Mouse (Mus musculus) hindbrain, embryonic 10.5 days (tissue): ENCODE data around the gene Kiss1r. TPM values are rescaled to one million over a fixed set of nuclear protein-coding genes. Genes with fewer than 3 reads are reported as not detected.

Experiments used
- DNase-seq: peaks from one replicate; pipeline ENCODE4 v3.0.0-alpha.2; 2017; ENCODE audit warnings: low spot score
- H3K27ac ChIP-seq: fragments of 300-500 bp; sonication (generic); 2 replicates; pipeline ENCODE4 v1.5.1; 2016; ENCODE audit warnings: mild to moderate bottlenecking, moderate library complexity
- H3K27me3 ChIP-seq: fragments of 300-500 bp; sonication (generic); 2 replicates; pipeline ENCODE4 v1.6.1; 2016; ENCODE audit warnings: mild to moderate bottlenecking; ENCODE audit not compliant: poor library complexity, insufficient read depth, severe bottlenecking
- H3K36me3 ChIP-seq: fragments of 300-500 bp; sonication (generic); 2 replicates; pipeline ENCODE4 v1.6.1; 2016; ENCODE audit warnings: mild to moderate bottlenecking, moderate library complexity
- H3K4me1 ChIP-seq: fragments of 300-500 bp; sonication (generic); replicated peaks from 2 replicates; pipeline ENCODE4 v1.6.1; 2016; ENCODE audit warnings: mild to moderate bottlenecking
- H3K4me3 ChIP-seq: fragments of 300-500 bp; sonication (generic); 2 replicates; pipeline ENCODE4 v1.5.1; 2016; ENCODE audit warnings: mild to moderate bottlenecking, moderate library complexity
- H3K9me3 ChIP-seq: fragments of 300-500 bp; sonication (generic); 2 replicates; pipeline ENCODE4 v1.6.1; 2016; ENCODE audit warnings: mild to moderate bottlenecking, moderate library complexity
- WGBS: fragments of 180-500 bp; shearing (Covaris S2); methylation state at CpG from one replicate; pipeline ENCODE4 v1.1.7; 2016; 5-methylcytosine and 5-hydroxymethylcytosine counted together
- polyA plus RNA-seq: library from polyadenylated mRNA; unstranded; fragments of >200 nt; fragmentation: Nextera tagmentation; extraction: Ambion mirVana; gene quantifications from 2 replicates; pipeline ENCODE4 v1.2.1, GENCODE M21; 2016

Kiss1r gene
- polyA plus RNA-seq, 1 experiment from 2014 or later, result 0.72 TPM

DNA sequence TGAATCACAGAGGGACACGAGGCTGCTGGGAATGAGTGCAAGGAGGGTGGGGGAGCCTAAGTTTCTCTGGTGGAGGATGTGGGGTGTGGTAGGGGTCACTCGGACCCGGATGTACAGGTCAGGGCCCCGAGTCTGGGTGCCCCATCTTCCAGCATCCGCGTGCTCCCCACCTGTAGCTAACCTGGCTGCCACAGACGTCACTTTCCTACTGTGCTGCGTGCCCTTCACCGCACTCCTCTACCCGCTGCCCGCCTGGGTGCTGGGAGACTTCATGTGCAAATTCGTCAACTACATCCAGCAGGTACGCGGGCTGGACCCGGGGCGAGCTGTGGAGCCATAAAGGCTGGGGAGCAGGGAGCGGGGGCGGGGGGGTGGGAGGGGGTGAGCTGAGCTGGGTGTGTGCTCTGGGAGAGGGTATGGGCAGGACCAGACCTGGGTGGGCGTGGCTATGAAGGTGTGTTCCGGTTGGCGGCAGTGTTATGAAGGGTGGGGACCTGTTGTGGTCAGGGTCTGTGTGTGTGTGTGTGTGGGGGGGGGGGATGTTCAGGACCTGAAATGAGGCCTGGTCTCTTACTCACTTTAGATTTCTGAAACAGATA is 2.6 kb downstream of the Kiss1r start:
- WGBS, result 4% methylated on average over 20 of the region's 21 CpGs

DNA sequence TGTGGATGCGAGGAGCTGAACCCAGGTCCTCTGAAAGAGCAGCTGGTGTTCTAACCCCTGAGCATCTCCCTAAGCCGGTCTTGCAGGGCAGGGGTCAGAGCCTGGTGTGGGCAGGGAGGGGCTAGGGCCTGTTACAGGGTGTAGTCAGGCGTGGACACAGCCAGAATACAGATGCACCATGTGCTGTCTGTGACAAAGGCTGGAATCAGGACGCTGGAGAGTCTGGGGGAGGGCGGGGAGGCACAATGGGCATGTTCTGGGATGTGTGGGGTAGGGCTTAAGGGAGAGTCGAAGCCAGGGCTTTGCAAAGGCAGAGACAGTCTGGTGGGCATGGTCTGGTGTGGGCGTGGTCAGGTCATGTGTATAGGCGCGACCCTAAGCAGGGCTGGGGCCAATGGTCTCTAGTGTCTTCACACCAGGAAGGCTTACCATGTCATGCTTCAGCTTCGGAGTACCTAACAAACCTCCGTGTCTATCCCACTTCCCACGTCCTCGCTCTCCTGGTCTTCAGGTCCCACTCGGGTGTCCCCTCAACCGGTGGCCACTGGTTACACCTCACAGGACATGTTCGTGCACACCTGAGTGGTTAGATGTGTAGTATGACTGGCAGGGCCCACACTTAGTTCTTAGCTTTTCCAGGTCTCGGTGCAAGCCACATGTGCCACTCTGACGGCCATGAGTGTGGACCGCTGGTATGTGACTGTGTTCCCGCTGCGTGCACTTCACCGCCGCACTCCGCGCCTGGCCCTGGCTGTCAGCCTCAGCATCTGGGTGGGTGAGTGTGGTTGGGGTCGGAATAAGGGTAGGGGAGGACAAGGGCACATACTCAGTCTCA is 3.5 kb downstream of the Kiss1r start:
- peak overlapping the region; percentile 44 for H3K4me3 ChIP-seq
- H3K4me1 ChIP-seq, result peaks cover 62% of the 10 kb centered on the region

More for the DNA sequence above, 2.6 kb downstream of the Kiss1r start:
- no peaks in the 10 kb centered on the region for H3K9me3 ChIP-seq
- H3K4me3 ChIP-seq, result peak overlapping the region; percentile 44
- no peak for DNase-seq
- no peaks in the 10 kb centered on the region for H3K36me3 ChIP-seq
- H3K27ac ChIP-seq, result no peak overlapping the region
- H3K4me1 ChIP-seq, result peaks cover 71% of the 10 kb centered on the region
- H3K27me3 ChIP-seq, result peaks cover 74% of the 10 kb centered on the region

DNA sequence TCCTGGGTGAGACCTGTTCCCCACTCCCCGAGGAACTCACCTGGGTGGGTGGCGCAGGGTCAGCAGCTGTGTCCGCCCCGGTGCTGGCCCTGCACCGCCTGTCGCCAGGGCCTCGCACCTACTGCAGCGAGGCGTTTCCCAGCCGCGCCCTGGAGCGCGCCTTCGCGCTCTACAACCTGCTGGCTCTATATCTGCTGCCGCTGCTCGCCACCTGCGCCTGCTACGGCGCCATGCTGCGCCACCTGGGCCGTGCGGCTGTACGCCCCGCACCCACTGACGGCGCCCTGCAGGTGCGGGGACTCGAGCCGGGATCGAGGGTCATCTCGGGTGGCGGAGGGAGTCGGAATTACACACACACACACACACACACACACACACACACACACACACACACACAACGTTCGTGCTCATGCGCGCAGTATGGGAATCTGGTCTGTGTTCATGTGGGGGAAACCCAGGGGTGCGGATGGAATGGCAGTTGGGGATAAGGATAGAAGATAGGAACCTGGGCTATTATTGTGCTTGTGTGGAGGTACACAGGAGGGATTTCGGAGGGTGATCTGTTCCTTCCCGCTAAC is 4.3 kb downstream of the Kiss1r start, which contains the start of gene R3hdm4:
R3hdm4 (minus strand) TSS at position 251 of the 578 bp plus-strand sequence.
- no peaks in the 10 kb centered on the region for H3K9me3 ChIP-seq
- H3K27me3 ChIP-seq, result peaks cover 79% of the 10 kb centered on the region
- DNase-seq, result no peak
- H3K36me3 ChIP-seq, result no peaks in the 10 kb centered on the region
- 4% methylated on average over 41 of the region's 41 CpGs for WGBS
- peaks cover 62% of the 10 kb centered on the region for H3K4me1 ChIP-seq
- H3K4me3 ChIP-seq, result peak within 1 kb of the TSS; percentile 44
- H3K27ac ChIP-seq, result peak within 1 kb of the TSS; percentile 53

More for the DNA sequence above, 3.5 kb downstream of the Kiss1r start:
- 18% methylated on average over 26 of the region's 26 CpGs for WGBS
- Histone ChIP-seq H3K9me3 (no peaks in the 10 kb centered on the region), H3K27ac (peak overlapping the region; percentile 53), H3K36me3 (no peaks in the 10 kb centered on the region), H3K27me3 (peaks cover 74% of the 10 kb centered on the region)
- peak; percentile 47 for DNase-seq

DNA sequence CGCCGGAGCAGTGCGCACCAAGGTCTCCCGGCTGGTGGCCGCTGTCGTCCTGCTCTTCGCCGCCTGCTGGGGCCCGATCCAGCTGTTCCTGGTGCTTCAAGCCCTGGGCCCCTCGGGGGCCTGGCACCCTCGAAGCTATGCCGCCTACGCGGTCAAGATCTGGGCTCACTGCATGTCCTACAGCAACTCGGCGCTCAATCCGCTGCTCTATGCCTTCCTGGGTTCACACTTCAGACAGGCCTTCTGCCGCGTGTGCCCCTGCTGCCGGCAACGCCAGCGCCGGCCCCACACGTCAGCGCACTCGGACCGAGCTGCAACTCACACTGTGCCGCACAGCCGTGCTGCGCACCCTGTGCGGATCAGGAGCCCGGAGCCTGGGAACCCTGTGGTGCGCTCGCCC is 4.8 kb downstream of the Kiss1r start:
- WGBS, result 2% methylated on average over 34 of the region's 34 CpGs
- Histone ChIP-seq H3K9me3 (no peaks in the 10 kb centered on the region), H3K4me3 (peak overlapping the region; percentile 44), H3K36me3 (no peaks in the 10 kb centered on the region), H3K4me1 (peaks cover 62% of the 10 kb centered on the region), H3K27me3 (peaks cover 84% of the 10 kb centered on the region), H3K27ac (no peak overlapping the region)
- no peak for DNase-seq

DNA sequence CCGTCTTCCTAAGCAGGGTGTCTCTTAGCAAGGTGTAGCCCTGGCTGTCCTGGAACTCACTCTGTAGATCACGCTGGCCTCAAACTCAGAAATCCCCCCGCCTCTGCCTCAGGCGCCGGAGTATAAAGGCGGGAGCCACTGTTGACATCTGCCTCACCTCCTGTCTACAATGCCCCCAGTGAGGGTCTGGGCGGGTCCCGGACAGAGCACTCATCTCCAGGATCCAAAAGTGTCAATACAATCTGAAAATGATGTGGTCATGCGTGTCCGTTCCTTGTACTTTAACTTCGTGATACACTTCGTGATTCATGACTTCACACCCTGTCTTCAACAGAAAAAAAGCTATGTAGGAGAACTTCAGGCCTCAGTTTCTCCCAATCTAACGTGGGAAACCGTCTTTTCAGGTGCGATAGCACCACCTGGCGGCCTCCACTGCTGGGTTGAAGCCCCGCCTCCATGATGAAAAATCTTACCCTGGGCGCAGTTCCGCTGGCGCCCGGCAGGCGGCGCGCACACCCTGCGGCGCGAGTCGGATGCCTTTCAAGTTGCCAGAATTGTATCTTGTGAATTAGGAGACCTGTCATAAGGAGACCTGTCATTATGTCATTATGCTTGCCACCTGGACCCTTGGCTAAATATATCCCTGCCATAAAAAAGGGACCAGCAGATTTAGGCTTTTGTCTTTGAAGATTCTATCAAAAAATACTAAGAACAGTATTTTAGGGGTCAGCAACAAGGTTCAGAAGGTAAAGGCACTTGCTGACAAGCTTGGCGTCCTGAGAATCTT is 8.4 kb downstream of the Kiss1r start:
- peaks cover under 1% of the 10 kb centered on the region; the same call in 1 of the 2 replicates for H3K36me3 ChIP-seq
- peak; percentile 90 for DNase-seq
- H3K9me3 ChIP-seq, result no peaks in the 10 kb centered on the region
- H3K27me3 ChIP-seq, result peaks cover 58% of the 10 kb centered on the region
- 10% methylated on average over 29 of the region's 29 CpGs for WGBS
- H3K4me3 ChIP-seq, result peak overlapping the region; percentile 18; the same call in 1 of the 2 replicates
- H3K27ac ChIP-seq, result no peak overlapping the region
- H3K4me1 ChIP-seq, result peaks cover 65% of the 10 kb centered on the region

DNA sequence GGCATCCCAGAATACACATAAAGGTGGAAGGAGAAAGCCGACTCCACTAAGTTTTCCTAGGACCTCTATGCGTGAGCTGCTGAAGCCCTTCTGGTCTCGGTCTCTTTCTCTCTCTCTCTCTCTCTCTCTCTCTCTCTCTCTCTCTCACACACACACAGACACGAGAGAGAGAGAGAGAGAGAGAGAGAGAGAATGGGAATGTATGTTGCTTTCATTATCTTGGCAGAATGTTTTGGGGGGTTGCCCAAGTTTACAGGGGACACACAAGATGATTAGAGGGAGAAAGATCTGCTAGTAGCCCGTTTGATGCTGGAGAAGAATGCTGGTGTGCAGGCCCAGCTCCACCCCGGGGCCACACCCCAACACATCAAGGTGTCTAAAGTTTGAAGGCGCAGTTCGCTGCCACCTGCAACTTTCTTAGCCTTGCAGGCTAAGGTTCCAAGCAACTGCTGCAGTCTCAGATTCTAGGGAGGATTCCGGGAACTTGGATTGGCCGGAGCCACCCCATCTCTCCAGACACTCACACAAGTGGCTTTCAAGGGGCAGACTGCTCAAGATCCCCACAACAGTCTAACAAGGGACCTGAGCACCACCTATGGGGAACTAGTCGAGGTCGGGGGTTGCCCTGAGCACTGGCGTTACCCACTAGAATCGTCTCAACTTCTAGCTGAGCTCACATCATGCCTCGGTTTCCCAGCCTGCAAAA is 9.2 kb downstream of the Kiss1r start:
- 14% methylated on average over 15 of the region's 15 CpGs for WGBS
- H3K27ac ChIP-seq, result peak overlapping the region; percentile 96
- no peaks in the 10 kb centered on the region for H3K9me3 ChIP-seq
- peaks cover 65% of the 10 kb centered on the region for H3K4me1 ChIP-seq
- peaks cover 58% of the 10 kb centered on the region for H3K27me3 ChIP-seq
- H3K4me3 ChIP-seq, result peak overlapping the region; percentile 95
- H3K36me3 ChIP-seq, result peaks cover 8% of the 10 kb centered on the region
- DNase-seq, result no peak

DNA sequence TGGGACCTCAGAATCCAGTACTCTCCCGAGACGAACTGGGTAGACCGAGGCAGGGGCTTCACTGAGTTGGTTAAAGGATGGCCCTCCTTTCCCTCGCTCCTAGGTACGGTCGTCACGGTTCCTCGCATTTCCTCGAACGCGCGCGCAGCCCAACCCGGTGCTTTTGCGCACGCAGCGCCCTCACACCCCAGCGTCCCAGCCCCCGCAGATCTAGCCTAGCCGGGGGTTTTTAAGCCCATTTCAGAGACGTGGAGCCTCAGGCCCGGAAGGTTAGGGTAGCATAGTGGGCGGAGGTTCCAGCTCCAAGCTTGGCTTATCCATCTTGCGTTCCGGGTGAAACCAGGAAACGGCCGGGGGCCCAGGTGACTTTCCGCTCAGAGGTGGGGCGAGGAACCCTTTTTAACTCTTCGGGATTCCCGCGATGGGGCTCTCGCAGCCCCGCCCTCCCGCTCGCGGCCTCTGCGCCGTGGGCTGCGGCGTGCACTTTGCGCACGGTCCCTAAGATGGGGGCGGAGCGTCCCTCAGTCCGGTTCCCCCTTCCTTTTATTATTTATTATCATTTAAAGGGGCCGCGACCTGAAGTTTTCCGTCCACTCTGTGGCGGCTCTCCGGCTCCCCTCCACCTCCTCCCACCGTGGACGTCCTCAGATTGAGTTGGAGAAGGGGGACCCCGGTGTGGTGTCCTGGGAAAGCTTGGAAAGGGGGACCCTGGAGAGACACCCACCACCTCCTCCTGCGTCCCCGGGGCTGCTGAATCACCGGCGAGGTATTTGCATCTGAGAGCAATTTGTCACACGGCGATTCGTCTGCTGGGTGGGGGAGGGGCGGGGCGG is 9.9 kb downstream of the Kiss1r start, which contains the start of gene Arid3a:
Arid3a (plus strand) TSS at position 553 of the 833 bp plus-strand sequence.
- under 1% methylated on average over 63 of the region's 63 CpGs for WGBS
- peak within 1 kb of the TSS; percentile 95 for H3K4me3 ChIP-seq
- peaks cover 16% of the 10 kb centered on the region for H3K36me3 ChIP-seq
- H3K27me3 ChIP-seq, result peaks cover 58% of the 10 kb centered on the region
- peaks cover 65% of the 10 kb centered on the region for H3K4me1 ChIP-seq
- no peaks in the 10 kb centered on the region for H3K9me3 ChIP-seq
- H3K27ac ChIP-seq, result peak within 1 kb of the TSS; percentile 96
- DNase-seq, result peak; percentile 90

DNA sequence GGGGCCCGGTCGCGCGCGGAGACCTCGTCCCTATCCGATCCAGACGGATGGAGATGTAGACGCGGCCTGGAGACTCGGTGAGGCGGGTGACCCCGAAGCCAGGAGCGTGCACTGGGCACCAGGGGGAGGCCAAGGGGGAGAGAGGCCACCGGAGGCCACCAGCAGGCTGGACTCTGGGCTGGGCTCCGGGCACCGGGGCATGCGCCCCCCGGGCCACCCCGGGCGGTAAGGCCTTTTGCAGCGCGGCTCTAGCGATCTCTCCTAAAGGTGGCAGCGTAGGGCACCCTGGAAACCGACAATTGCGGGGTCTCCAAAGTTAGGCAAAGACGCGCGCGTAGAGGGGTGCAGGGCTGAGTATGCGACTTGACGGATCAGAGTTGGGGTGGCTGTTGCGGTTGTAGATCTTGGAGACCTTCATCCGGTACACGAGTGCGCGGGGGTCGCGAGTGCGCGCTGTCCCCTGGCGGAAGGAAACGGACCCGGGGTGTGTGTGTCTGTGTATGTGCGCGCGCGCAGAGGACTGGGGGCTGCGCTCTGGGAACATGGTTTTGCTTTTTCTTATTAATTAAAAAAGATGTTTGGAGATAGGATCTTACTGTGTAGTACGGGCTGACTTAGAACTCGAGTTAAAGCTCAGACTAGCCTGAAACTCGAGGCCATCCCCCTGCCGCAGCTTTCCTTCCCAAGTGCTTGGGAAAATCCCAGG is 10.7 kb downstream of the Kiss1r start:
- no peak for DNase-seq
- peaks cover 58% of the 10 kb centered on the region for H3K27me3 ChIP-seq
- H3K27ac ChIP-seq, result peak overlapping the region; percentile 96
- H3K9me3 ChIP-seq, result no peaks in the 10 kb centered on the region
- peaks cover 24% of the 10 kb centered on the region for H3K36me3 ChIP-seq
- H3K4me1 ChIP-seq, result peaks cover 71% of the 10 kb centered on the region
- H3K4me3 ChIP-seq, result peak overlapping the region; percentile 95
- WGBS, result under 1% methylated on average over 54 of the region's 54 CpGs

DNA sequence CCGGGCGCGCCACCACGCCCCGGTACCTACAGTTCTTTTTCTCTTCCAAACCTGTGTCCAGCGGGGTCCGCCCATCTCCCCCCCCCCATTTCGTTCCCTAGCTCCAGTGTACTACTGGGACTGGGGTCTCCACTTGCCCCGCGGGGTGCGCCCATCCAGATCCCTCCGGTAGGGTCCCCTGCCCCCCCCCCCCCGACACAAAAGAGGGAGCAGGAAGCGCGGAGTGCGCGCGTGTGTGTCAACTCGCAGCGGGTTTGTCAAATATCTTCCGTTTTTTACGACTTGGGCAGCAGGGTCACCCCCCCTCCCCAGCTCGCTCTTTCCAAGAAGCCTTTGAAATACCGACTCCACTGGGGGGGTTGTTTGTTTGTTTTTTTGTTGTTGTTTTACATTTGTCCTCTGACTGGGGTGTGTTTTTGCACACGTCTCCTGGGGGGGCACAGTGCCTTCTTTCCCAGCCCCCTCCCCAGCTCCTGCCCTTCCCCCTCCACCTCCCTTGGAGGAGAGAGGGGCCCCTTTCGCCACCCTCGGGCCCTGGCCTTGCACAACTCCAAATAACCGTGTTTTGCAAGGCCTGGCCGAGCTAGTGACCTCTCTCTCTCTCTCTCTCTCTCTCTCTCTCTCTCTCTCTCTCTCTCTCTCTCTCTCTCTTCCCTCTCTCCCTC is 11.4 kb downstream of the Kiss1r start:
- H3K36me3 ChIP-seq, result peaks cover 30% of the 10 kb centered on the region
- DNase-seq, result peak; percentile 66
- H3K9me3 ChIP-seq, result no peaks in the 10 kb centered on the region
- peak overlapping the region; percentile 95 for H3K4me3 ChIP-seq
- H3K27ac ChIP-seq, result peak overlapping the region; percentile 96
- WGBS, result under 1% methylated on average over 29 of the region's 29 CpGs
- peaks cover 58% of the 10 kb centered on the region for H3K27me3 ChIP-seq
- H3K4me1 ChIP-seq, result peaks cover 77% of the 10 kb centered on the region

DNA sequence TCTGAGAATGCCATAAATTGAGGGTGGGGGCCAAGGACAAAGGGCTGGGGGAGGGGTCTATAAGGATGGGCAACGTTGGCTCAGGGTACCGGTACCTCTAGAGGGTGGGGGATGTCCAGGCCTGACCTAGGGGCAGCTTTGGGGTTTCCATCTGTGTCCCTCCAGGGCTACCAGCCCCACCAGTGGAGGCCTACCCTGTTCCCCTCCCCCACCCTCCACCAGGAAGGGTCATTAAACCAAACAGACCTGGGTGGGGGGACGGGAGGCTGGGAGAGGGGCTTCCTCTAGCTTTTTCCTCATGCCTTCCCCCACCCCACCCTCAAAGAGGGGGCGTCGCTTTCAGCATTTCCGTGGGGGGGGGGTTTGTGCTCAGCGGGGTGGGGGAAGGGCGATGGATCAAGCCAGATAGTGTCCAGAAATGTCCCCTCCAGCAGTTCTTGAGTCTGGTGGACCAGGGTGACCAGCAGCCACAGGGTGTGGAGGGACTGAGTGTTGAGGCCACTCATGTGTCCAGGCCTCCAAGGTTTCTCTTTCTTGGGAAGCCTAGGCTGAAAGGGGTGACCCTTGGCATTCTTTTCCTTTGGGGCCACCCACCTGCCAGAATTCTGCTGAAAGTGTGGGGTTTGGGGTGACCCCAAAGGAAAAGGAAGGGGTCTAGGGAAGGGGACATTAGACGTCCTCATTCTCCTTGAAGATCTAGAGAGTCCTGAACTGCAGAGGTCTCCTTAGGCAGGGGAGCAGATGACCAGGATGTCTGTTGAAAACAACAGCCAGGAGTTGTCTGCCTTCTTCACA is 12.3 kb downstream of the Kiss1r start:
- H3K9me3 ChIP-seq, result no peaks in the 10 kb centered on the region
- DNase-seq, result no peak
- peaks cover 87% of the 10 kb centered on the region for H3K4me1 ChIP-seq
- peak overlapping the region; percentile 96 for H3K27ac ChIP-seq
- 23% methylated on average over 9 of the region's 9 CpGs for WGBS
- H3K36me3 ChIP-seq, result peaks cover 38% of the 10 kb centered on the region
- H3K27me3 ChIP-seq, result peaks cover 58% of the 10 kb centered on the region
- peak overlapping the region; percentile 95 for H3K4me3 ChIP-seq
